Mouse (Mus musculus) embryonic facial prominence, embryonic 14.5 days (tissue): Measurements from ENCODE around the gene Chid1. TPM values are rescaled to one million over a fixed set of nuclear protein-coding genes. Genes with fewer than 3 reads are reported as not detected.

Experiments used
- polyA plus RNA-seq: library from polyadenylated mRNA; unstranded; fragments of >200 nt; fragmentation: Nextera tagmentation; extraction: Ambion mirVana; gene quantifications from 2 replicates; pipeline ENCODE4 v1.2.1, GENCODE M21; 2014

The Chid1 gene
- polyA plus RNA-seq, 1 experiment from 2014 or later, result 47.4 TPM

Other genes starting within 250 kb of the Chid1 start
- 0.81 and 1.3 TPM in 2 replicates for gene Drd4, start 247.9 kb downstream of the Chid1 start, polyA plus RNA-seq
- gene Deaf1, start 212.2 kb downstream of the Chid1 start, polyA plus RNA-seq, result 72.7 and 82.7 TPM in 2 replicates
- gene Tmem80, start 212.1 kb downstream of the Chid1 start, polyA plus RNA-seq, result 21.1 and 27.7 TPM in 2 replicates
- gene Eps8l2, start 201.0 kb downstream of the Chid1 start, polyA plus RNA-seq, result 12.0 and 13.6 TPM in 2 replicates
- gene Taldo1, start 147.7 kb downstream of the Chid1 start, polyA plus RNA-seq, result 248 and 250 TPM in 2 replicates
- gene Gatd1, start 125.7 kb downstream of the Chid1 start, polyA plus RNA-seq, result 37.1 and 51.1 TPM in 2 replicates
- gene Cend1, start 110.4 kb downstream of the Chid1 start, polyA plus RNA-seq, result 2.8 and 4.5 TPM in 2 replicates
- 29.1 and 30.7 TPM in 2 replicates for gene Slc25a22, start 102.0 kb downstream of the Chid1 start, polyA plus RNA-seq
- gene Pidd1, start 95.8 kb downstream of the Chid1 start, polyA plus RNA-seq, result 7.1 and 7.4 TPM in 2 replicates
- gene Rplp2, start 92.5 kb downstream of the Chid1 start, polyA plus RNA-seq, result 1,283 and 1,386 TPM in 2 replicates
- 16.9 and 20.4 TPM in 2 replicates for gene Pnpla2, start 84.7 kb downstream of the Chid1 start, polyA plus RNA-seq
- gene Cracr2b, start 78.8 kb downstream of the Chid1 start, polyA plus RNA-seq, result 6.6 and 10.3 TPM in 2 replicates
- 54.9 and 60.7 TPM in 2 replicates for gene Cd151, start 72.5 kb downstream of the Chid1 start, polyA plus RNA-seq
- 59.3 and 65.2 TPM in 2 replicates for gene Polr2l, start 64.7 kb downstream of the Chid1 start, polyA plus RNA-seq
- gene Tspan4, start 64.6 kb downstream of the Chid1 start, polyA plus RNA-seq, result 85.1 and 86.2 TPM in 2 replicates
- 68.0 and 73.8 TPM in 2 replicates for gene Ap2a2, start 22.3 kb upstream of the Chid1 start, polyA plus RNA-seq
- 0.17 and 0.19 TPM in 2 replicates for gene Muc6, start 115.5 kb upstream of the Chid1 start, polyA plus RNA-seq
- gene Muc2, start 150.5 kb upstream of the Chid1 start, polyA plus RNA-seq, result 0.68 and 1.3 TPM in 2 replicates
- 0.03 and 0.04 TPM in 2 replicates for gene Muc5ac, start 249.1 kb upstream of the Chid1 start, polyA plus RNA-seq